Mouse (Mus musculus): Measurements from ENCODE around the gene Gm43064. TPM values are rescaled to one million over a fixed set of nuclear protein-coding genes. Genes with fewer than 3 reads are reported as not detected.

Gene Gm43064
- polyA plus RNA-seq, 1 experiment from 2014 or later: 0.35 TPM

DNA sequence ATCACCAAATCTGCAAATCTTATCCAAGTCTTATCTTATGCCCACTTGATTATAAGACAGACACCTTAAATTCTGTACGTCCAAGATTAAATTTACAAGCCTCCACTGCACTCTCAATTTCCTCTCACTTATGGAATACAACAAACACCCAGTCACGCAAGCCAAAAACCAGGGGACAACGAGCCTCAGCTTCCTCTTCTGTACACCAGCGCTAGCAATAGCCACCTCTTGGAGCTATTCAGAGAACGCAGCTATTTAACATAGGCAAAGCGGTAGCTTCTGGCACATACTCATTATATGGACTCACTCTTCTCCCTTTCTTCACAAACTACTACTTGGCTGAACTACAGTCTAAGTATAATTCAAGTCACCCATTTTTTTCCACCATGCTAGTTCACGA is 30.2 kb upstream of the Gm43064 start:
- no peak overlapping the region for H3K9ac ChIP-seq (replicated peaks; ENCODE audit: low read depth, low read length)
- whole genome bisulfite sequencing: 87% methylated on average over 7 of the region's 7 CpGs

DNA sequence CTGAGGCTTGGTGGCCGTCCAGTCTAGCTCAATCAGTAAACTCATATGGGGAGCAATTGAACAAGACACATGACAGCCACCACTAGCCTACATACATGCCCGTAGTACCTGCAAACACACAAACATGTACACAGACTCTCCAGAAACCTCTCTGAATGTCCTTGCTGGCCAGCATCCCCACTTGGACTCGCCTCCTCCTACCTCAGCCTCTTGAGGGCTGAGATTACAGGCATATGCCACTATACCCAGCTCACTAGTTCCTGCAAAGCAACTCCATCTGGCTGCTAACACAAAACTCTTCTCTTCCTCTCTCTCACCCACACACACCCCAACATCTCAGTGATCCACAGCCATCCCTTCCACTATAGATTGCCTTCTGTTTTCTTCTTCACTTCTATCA is 29.1 kb upstream of the Gm43064 start:
- WGBS: 86% methylated on average over 3 of the region's 3 CpGs
- Histone ChIP-seq H3K4me3 (ENCODE audit: low read depth, low read length) (no peak overlapping the region), H3K9ac (replicated peaks; ENCODE audit: low read depth, low read length) (no peak overlapping the region), H3K36me3 (ENCODE audit: control insufficient read depth, insufficient read depth, low read length) (peaks cover 9% of the 10 kb centered on the region), H3K27me3 (ENCODE audit: control insufficient read depth, insufficient read depth, low read length) (no peaks in the 10 kb centered on the region), H3K9me3 (ENCODE audit: control insufficient read depth, low read depth, low read length) (no peaks in the 10 kb centered on the region), H3K4me1 (ENCODE audit: control insufficient read depth, insufficient read depth, low read length) (0 out of 2 replicates have a peak, but pooled peaks cover 7% of the 10 kb centered on the region), H3K4me2 (replicated peaks; ENCODE audit: low read depth, low read length) (no peak overlapping the region), H3K27ac (ENCODE audit: low read length) (no peak overlapping the region)
- ATAC-seq (ENCODE audit: insufficient number of reproducible peaks, insufficient read depth, low FRiP score, low read depth): no peak

More for the DNA sequence above, 30.2 kb upstream of the Gm43064 start:
- H3K9me3 ChIP-seq (ENCODE audit: control insufficient read depth, low read depth, low read length): no peaks in the 10 kb centered on the region
- H3K4me2 ChIP-seq (replicated peaks; ENCODE audit: low read depth, low read length): no peak overlapping the region
- 0 out of 2 replicates have a peak, but pooled peaks cover 7% of the 10 kb centered on the region for H3K4me1 ChIP-seq (ENCODE audit: control insufficient read depth, insufficient read depth, low read length)
- H3K27me3 ChIP-seq (ENCODE audit: control insufficient read depth, insufficient read depth, low read length): no peaks in the 10 kb centered on the region
- H3K4me3 ChIP-seq (ENCODE audit: low read depth, low read length): no peak overlapping the region
- ATAC-seq (ENCODE audit: insufficient number of reproducible peaks, insufficient read depth, low FRiP score, low read depth): no peak
- peaks cover 13% of the 10 kb centered on the region for H3K36me3 ChIP-seq (ENCODE audit: control insufficient read depth, insufficient read depth, low read length)
- H3K27ac ChIP-seq (ENCODE audit: low read length): no peak overlapping the region

DNA sequence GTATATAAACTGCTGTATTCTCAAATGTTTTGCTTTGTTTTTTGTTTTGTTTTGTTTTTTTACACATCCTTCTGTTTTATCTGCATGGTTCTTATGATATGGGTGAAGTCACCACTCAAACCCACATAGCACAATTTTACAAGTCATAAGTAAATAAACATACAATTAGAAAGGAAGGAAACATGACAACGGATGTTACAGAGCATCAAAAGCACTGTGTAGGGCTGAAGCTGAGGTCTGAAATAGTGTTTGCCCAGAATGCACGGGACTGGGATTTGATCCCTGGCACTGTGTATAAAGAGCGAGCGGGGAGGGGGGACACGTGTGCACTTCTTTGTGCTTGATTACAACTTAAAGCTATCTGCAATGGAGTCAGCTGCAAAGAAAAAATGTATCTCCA is 28.6 kb upstream of the Gm43064 start:
- H3K4me2 ChIP-seq (replicated peaks; ENCODE audit: low read depth, low read length): no peak overlapping the region
- no peaks in the 10 kb centered on the region for H3K9me3 ChIP-seq (ENCODE audit: control insufficient read depth, low read depth, low read length)
- H3K9ac ChIP-seq (replicated peaks; ENCODE audit: low read depth, low read length): no peak overlapping the region
- H3K36me3 ChIP-seq (ENCODE audit: control insufficient read depth, insufficient read depth, low read length): peaks cover 9% of the 10 kb centered on the region
- H3K4me3 ChIP-seq (ENCODE audit: low read depth, low read length): no peak overlapping the region
- ATAC-seq (ENCODE audit: insufficient number of reproducible peaks, insufficient read depth, low FRiP score, low read depth): no peak
- 0 out of 2 replicates have a peak, but pooled peaks cover 7% of the 10 kb centered on the region for H3K4me1 ChIP-seq (ENCODE audit: control insufficient read depth, insufficient read depth, low read length)
- WGBS: 78% methylated on average over 5 of the region's 5 CpGs
- H3K27me3 ChIP-seq (ENCODE audit: control insufficient read depth, insufficient read depth, low read length): no peaks in the 10 kb centered on the region
- no peak overlapping the region for H3K27ac ChIP-seq (ENCODE audit: low read length)

DNA sequence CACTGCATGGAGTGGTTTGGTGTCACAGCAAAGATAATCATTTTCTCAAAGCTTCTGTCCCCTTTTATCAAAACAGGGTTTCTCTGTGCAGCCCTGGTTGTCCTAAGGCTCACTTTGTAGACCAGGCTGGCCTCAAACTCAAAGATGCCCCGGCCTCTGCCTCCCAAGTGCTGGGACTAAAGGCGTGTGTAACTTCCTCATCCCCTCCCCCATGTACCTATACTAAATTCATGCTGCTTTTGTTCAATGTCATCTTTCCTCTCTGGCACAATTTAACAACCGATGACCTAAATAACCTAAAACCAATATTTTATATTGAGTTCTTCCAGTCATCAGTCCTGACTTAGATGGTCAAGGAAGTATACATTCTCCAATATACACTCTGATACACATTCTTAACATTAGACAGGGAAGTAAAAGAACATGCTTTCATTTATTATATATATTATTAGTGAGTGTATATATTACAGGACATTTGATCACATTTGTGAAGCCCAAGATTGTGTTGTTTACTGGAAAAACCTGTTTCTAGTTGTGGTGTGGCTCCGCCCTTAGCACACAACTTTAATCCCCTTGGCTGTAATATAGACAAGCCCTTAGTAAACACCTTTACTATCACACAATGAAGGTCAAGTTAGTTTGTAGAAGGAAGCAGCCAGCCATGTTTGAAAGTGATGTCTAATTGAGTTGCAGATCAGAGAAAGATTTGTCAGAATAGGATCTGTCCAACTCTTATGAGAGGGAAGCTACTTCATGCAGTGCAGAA is 26.3 kb upstream of the Gm43064 start:
- H3K27ac ChIP-seq (ENCODE audit: low read length): 0 out of 2 replicates have a peak overlapping the region, but pooled peaks have one; percentile 29

DNA sequence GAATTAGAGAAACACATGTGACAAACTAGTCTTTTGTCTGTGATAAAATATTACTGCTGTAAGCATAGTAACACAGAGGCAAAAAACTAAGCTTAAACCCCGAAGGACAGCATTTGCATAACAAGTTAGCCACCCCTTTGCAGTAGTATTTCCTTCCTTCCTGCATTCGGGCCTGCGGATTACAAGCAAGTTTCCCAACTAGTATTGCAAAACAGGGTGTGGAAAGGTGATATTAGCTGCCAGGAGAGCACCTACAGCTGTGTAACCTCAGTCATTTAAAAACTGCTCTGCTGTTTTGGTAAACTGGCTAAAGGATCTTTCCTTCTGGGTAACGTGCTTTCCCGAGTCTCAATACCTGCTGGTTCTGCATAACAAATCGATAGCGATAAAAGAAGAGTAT is 22.1 kb upstream of the Gm43064 start:
- H3K27ac ChIP-seq (ENCODE audit: low read length): no peak overlapping the region
- no peaks in the 10 kb centered on the region for H3K36me3 ChIP-seq (ENCODE audit: control insufficient read depth, insufficient read depth, low read length)
- H3K9ac ChIP-seq (replicated peaks; ENCODE audit: low read depth, low read length): no peak overlapping the region
- 70% methylated on average over 7 of the region's 7 CpGs for WGBS
- H3K27me3 ChIP-seq (ENCODE audit: control insufficient read depth, insufficient read depth, low read length): no peaks in the 10 kb centered on the region
- H3K4me3 ChIP-seq (ENCODE audit: low read depth, low read length): no peak overlapping the region
- no peak for ATAC-seq (ENCODE audit: insufficient number of reproducible peaks, insufficient read depth, low FRiP score, low read depth)
- peaks cover 17% of the 10 kb centered on the region; the same call in 1 of the 2 replicates for H3K4me1 ChIP-seq (ENCODE audit: control insufficient read depth, insufficient read depth, low read length)
- no peaks in the 10 kb centered on the region for H3K9me3 ChIP-seq (ENCODE audit: control insufficient read depth, low read depth, low read length)
- H3K4me2 ChIP-seq (replicated peaks; ENCODE audit: low read depth, low read length): no peak overlapping the region

More for the DNA sequence above, 26.3 kb upstream of the Gm43064 start:
- H3K9me3 ChIP-seq (ENCODE audit: control insufficient read depth, low read depth, low read length): no peaks in the 10 kb centered on the region
- 65% methylated on average over 4 of the region's 4 CpGs for WGBS
- no peak overlapping the region for H3K9ac ChIP-seq (replicated peaks; ENCODE audit: low read depth, low read length)
- no peaks in the 10 kb centered on the region for H3K27me3 ChIP-seq (ENCODE audit: control insufficient read depth, insufficient read depth, low read length)
- H3K4me2 ChIP-seq (replicated peaks; ENCODE audit: low read depth, low read length): no peak overlapping the region
- no peak overlapping the region for H3K4me3 ChIP-seq (ENCODE audit: low read depth, low read length)
- H3K36me3 ChIP-seq (ENCODE audit: control insufficient read depth, insufficient read depth, low read length): no peaks in the 10 kb centered on the region
- H3K4me1 ChIP-seq (ENCODE audit: control insufficient read depth, insufficient read depth, low read length): 0 out of 2 replicates have a peak, but pooled peaks cover 7% of the 10 kb centered on the region
- ATAC-seq (ENCODE audit: insufficient number of reproducible peaks, insufficient read depth, low FRiP score, low read depth): no peak

DNA sequence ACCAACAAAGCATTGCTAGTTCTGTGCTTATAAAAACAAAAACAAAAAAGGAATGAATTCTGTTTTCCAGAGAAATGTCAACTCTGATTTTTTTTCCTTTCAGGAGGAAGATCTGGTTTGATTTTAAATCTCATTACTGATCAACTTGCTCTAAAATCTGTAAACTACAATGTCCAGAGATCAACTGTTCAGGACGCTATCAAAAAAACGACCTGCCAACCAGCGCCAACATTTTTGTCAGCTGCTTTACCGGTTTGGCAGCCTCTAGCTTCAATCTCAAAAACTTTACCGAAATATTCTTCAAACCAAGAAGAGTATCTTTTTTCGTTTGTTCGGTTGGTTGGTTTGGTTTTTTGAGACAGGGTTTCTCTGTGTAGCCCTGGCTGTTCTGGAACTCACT is 20.3 kb upstream of the Gm43064 start:
- Histone ChIP-seq H3K36me3 (ENCODE audit: control insufficient read depth, insufficient read depth, low read length) (no peaks in the 10 kb centered on the region), H3K4me3 (ENCODE audit: low read depth, low read length) (peak overlapping the region; percentile 94; the same call in 1 of the 2 replicates), H3K27me3 (ENCODE audit: control insufficient read depth, insufficient read depth, low read length) (no peaks in the 10 kb centered on the region), H3K4me1 (ENCODE audit: control insufficient read depth, insufficient read depth, low read length) (peaks cover 13% of the 10 kb centered on the region; the same call in 1 of the 2 replicates), H3K9me3 (ENCODE audit: control insufficient read depth, low read depth, low read length) (no peaks in the 10 kb centered on the region), H3K4me2 (replicated peaks; ENCODE audit: low read depth, low read length) (peak overlapping the region; percentile 88), H3K9ac (replicated peaks; ENCODE audit: low read depth, low read length) (no peak overlapping the region), H3K27ac (ENCODE audit: low read length) (no peak overlapping the region)
- ATAC-seq (ENCODE audit: insufficient number of reproducible peaks, insufficient read depth, low FRiP score, low read depth): no peak
- WGBS: 70% methylated on average over 7 of the region's 7 CpGs

DNA sequence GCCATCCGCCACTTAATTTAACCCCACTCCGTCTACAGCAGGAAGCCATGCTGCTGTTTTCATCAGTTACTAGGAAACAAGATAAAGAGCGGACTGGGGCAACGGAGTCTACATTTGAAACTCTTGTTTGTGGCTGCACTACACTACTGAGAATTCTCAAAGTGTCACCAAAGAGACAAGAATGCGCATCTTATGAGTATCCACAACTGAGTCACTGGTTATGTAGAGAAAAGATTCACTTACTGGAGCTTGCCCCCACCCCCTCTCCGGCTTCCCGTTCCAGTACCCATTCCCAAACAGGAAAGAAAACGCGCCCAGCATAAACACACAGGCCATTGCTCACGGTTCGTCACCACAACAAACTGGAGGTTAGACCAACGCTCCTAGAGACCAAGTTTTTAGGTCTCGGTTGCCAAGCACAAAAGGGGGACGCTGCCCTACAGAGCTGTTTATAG is 19.5 kb upstream of the Gm43064 start:
- no peak for ATAC-seq (ENCODE audit: insufficient number of reproducible peaks, insufficient read depth, low FRiP score, low read depth)
- peak overlapping the region; percentile 88 for H3K4me2 ChIP-seq (replicated peaks; ENCODE audit: low read depth, low read length)
- no peaks in the 10 kb centered on the region for H3K9me3 ChIP-seq (ENCODE audit: control insufficient read depth, low read depth, low read length)
- 3% methylated on average over 14 of the region's 14 CpGs for WGBS
- peak overlapping the region; percentile 94 for H3K4me3 ChIP-seq (ENCODE audit: low read depth, low read length)
- peaks cover 13% of the 10 kb centered on the region; the same call in 1 of the 2 replicates for H3K4me1 ChIP-seq (ENCODE audit: control insufficient read depth, insufficient read depth, low read length)
- H3K27ac ChIP-seq (ENCODE audit: low read length): peak overlapping the region; percentile 82; the same call in 1 of the 2 replicates
- H3K36me3 ChIP-seq (ENCODE audit: control insufficient read depth, insufficient read depth, low read length): no peaks in the 10 kb centered on the region
- H3K9ac ChIP-seq (replicated peaks; ENCODE audit: low read depth, low read length): peak overlapping the region; percentile 98
- no peaks in the 10 kb centered on the region for H3K27me3 ChIP-seq (ENCODE audit: control insufficient read depth, insufficient read depth, low read length)

DNA sequence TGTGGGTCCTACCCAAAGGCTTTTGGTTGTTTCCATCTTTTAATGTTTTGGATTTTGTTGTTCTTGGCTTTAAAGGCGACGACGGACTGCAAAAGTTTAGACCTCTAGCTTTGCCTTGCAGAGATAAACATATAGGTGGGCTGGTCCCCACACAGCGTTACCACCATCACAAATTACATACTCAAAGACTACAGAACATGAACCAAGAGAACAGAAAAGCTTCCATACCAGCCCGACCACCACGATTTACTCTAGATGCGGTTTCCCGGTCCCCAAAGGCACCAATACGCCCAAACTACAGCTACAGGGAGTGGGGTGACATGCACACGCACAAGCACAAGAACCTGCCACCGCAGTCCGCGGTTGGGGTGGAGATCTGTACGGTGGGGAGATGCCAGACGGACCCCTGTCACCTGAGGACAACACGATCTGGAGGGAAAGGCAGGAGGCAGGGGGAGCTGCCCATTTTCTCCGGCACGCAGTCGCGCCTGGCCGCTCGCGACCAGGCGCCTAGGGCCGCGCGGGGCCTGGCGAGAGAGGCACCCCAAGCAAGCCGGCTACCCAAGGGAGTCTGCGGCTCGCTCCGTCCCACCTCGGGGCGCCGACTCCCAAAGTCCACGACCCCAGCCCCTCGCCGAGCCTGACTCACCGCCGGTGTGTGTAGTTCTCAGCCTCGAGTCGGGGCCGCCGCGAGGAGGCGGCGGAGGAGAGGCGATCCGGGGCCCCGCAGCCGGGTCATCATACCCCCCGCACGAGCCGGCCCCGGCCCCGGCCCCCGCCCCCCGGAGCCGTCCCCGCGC is 18.8 kb upstream of the Gm43064 start:
- peak overlapping the region; percentile 88 for H3K4me2 ChIP-seq (replicated peaks; ENCODE audit: low read depth, low read length)
- H3K27me3 ChIP-seq (ENCODE audit: control insufficient read depth, insufficient read depth, low read length): no peaks in the 10 kb centered on the region
- peak overlapping the region; percentile 82 for H3K27ac ChIP-seq (ENCODE audit: low read length)
- no peaks in the 10 kb centered on the region for H3K9me3 ChIP-seq (ENCODE audit: control insufficient read depth, low read depth, low read length)
- peaks cover 13% of the 10 kb centered on the region; the same call in 1 of the 2 replicates for H3K4me1 ChIP-seq (ENCODE audit: control insufficient read depth, insufficient read depth, low read length)
- peak overlapping the region; percentile 94 for H3K4me3 ChIP-seq (ENCODE audit: low read depth, low read length)
- WGBS: 1% methylated on average over 58 of the region's 61 CpGs
- H3K36me3 ChIP-seq (ENCODE audit: control insufficient read depth, insufficient read depth, low read length): no peaks in the 10 kb centered on the region
- peak overlapping the region; percentile 98 for H3K9ac ChIP-seq (replicated peaks; ENCODE audit: low read depth, low read length)
- ATAC-seq (ENCODE audit: insufficient number of reproducible peaks, insufficient read depth, low FRiP score, low read depth): peak; percentile 76

All from stomach, embryonic 14.5 days (tissue).